Mouse (Mus musculus) MEL (cell line): ENCODE measurements around the gene Klhl3.

Experiments used
- CTCF ChIP-seq, 3 experiments: IDR thresholded peaks in 2 of 3; conservative IDR thresholded peaks in 1 of 3; 2 replicates each; pipeline ENCODE4 v1.5.1; 2011 to 2012; ENCODE audit warnings: low read length in 3 of 3, low read depth in 2 of 3, mild to moderate bottlenecking in 2 of 3, improper control_type of control experiment in 1 of 3, inconsistent platforms in 1 of 3, mixed read lengths in 1 of 3, moderate library complexity in 1 of 3; ENCODE audit not compliant: control insufficient read depth in 1 of 3, insufficient read depth in 1 of 3, poor library complexity in 1 of 3, severe bottlenecking in 1 of 3
- E2F4 ChIP-seq: IDR thresholded peaks from 2 replicates; pipeline ENCODE4 v1.6.1; 2011; ENCODE audit warnings: low read depth, low read length, improper control_type of control experiment, borderline replicate concordance
- GABPA ChIP-seq: IDR thresholded peaks from 2 replicates; pipeline ENCODE4 v1.6.1; 2012; ENCODE audit warnings: low read depth, mild to moderate bottlenecking, inconsistent platforms, low read length, improper control_type of control experiment, moderate library complexity
- GATA1 ChIP-seq: IDR thresholded peaks from 2 replicates; pipeline ENCODE4 v1.6.1; 2011; ENCODE audit warnings: low read depth, low read length, improper control_type of control experiment
- KAT2A ChIP-seq: conservative IDR thresholded peaks from 2 replicates; pipeline ENCODE4 v1.6.1; 2012; ENCODE audit warnings: low read depth, low read length, improper control_type of control experiment, inconsistent platforms
- POLR2A ChIP-seq, 2 experiments: IDR thresholded peaks; 2 replicates each; pipeline ENCODE4 v1.6.1; 2011 to 2012; ENCODE audit warnings: low read length in 2 of 2, mild to moderate bottlenecking in 2 of 2, control low read depth in 1 of 2, improper control_type of control experiment in 1 of 2, low read depth in 1 of 2, moderate library complexity in 1 of 2; ENCODE audit not compliant: control insufficient read depth in 1 of 2, insufficient read depth in 1 of 2, poor library complexity in 1 of 2
- SMC3 ChIP-seq: IDR thresholded peaks from 2 replicates; pipeline ENCODE4 v1.6.1; 2011; ENCODE audit warnings: low read depth, low read length, improper control_type of control experiment
- ZMIZ1 ChIP-seq: IDR thresholded peaks from 2 replicates; pipeline ENCODE4 v1.6.1; 2012; ENCODE audit warnings: low read depth, mild to moderate bottlenecking, inconsistent platforms, low read length, improper control_type of control experiment, moderate library complexity

DNA sequence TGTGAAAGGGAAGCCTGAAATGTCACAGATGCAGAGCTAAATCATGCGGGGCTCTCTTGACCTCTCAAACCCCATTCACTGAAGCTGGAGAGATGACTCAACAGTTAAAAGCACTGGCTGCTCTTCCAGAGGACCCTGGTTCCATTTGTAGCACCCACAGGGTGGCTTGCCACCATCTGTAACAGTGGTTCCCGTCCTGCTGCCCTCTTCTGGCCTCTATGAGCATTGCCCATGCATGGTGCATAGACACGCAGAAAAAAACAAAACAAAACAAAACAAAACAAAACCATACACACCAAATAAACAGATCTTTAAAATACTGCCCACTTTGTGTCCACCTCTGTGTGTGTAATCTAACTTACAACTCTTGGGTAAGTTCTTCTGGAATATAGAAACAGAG is 65.3 kb downstream of the Klhl3 start:
- TF ChIP-seq CTCF (IDR thresholded peaks at IDR 0.05 in 2 of 3, conservative IDR thresholded peaks at IDR 0.05 in 1 of 3; ENCODE audit: control insufficient read depth in 1 of 3, insufficient read depth in 1 of 3, low read depth in 2 of 3, low read length in 3 of 3, poor library complexity in 1 of 3, severe bottlenecking in 1 of 3) (peak in 2 of 3 experiments; percentile 9 to 22; a peak in 2 of 6 replicates), E2F4 (no peak), GATA1 (no peak), SMC3 (no peak), KAT2A (no peak), ZMIZ1 (no peak), GABPA (no peak), POLR2A (IDR thresholded peaks at IDR 0.05; ENCODE audit: control insufficient read depth in 1 of 2, insufficient read depth in 1 of 2, low read depth in 1 of 2, low read length in 2 of 2, poor library complexity in 1 of 2) (no peak)
